Mouse (Mus musculus) testis, adult 2 months (tissue): ENCODE measurements at regions not wholly inside any gene's neighbourhood (a gene's known extent, or its start where the extent isn't known, plus 50 kb on each side); places are given as distances from the start of the nearest gene placed in this dataset.

Experiments used
- CTCF ChIP-seq: fragments of 200-500 bp; IDR thresholded peaks from 2 replicates; pipeline ENCODE4 v1.5.1; 2012; ENCODE audit warnings: low read depth, mild to moderate bottlenecking, inconsistent platforms, low read length, moderate library complexity; ENCODE audit not compliant: control insufficient read depth, insufficient read depth, insufficient replicate concordance
- POLR2A ChIP-seq: fragments of 200-500 bp; IDR thresholded peaks from 2 replicates; pipeline ENCODE4 v1.6.1; 2012; ENCODE audit warnings: low read depth, mild to moderate bottlenecking, inconsistent platforms, low read length, moderate library complexity; ENCODE audit not compliant: control insufficient read depth

- TF ChIP-seq CTCF: peak; percentile 38; the same call in 1 of the 2 replicates
- no peak for TF ChIP-seq POLR2A
Measured at GRCm38 (mm10) chr16:26234113-26234512, 128.5 kb upstream of the P3h2 start.
